Mouse (Mus musculus) embryo, embryonic 10.5 days (tissue): ENCODE data around the gene Gm21905.

Experiments used
- DNase-seq: peaks from one replicate; pipeline ENCODE4 v3.0.0-alpha.2; 2015; ENCODE audit warnings: low spot score

Gene Gm21905

GRCm38 (mm10) chr5:67946321-67946720 is at the start of gene Gm21905:
TSS of gene Gm21905 (minus strand) at chr5:67946421.
- no peak for DNase-seq

DNA sequence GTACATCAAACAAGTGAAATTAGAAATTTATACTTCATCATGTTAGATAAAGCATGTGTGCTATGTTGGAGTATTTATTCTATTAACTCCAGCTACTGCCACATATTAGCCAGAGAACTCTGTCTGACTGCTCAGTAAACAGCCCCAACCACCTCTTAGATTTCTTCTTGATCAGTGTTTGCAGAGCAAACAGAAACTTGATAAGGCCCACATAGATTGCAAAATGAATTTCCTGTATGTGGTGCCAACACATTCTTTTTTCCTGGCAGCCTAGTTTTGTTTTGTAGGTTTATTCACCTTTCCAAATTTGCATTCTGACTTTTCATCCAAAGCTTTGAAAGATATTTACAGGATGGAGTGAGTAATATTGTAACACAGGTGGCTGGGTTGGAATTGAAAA is 44.2 kb upstream of the Gm21905 start:
- no peak for DNase-seq

GRCm38 (mm10) chr5:67981946-67982526 is 35.8 kb upstream of the Gm21905 start:
- DNase-seq = peak; percentile 22

DNA sequence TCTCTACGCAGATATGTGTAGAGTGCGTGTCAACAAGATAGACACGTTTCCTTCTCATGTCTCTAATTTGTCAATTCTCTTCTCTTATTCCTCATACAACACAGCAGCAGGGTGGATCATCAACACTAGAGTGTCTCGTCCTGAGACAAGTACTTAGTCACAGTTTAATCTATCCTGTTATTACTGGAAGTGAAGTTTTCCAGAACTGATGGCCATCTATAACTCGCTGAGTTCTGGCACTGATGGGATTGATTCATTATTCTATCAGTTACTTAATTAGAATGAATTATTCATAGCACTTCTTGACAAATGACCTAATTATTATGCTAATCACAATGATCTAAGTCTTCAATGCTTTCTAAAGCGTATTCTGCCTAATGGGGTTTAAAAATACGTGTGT is 23.3 kb upstream of the Gm21905 start:
- no peak for DNase-seq

DNA sequence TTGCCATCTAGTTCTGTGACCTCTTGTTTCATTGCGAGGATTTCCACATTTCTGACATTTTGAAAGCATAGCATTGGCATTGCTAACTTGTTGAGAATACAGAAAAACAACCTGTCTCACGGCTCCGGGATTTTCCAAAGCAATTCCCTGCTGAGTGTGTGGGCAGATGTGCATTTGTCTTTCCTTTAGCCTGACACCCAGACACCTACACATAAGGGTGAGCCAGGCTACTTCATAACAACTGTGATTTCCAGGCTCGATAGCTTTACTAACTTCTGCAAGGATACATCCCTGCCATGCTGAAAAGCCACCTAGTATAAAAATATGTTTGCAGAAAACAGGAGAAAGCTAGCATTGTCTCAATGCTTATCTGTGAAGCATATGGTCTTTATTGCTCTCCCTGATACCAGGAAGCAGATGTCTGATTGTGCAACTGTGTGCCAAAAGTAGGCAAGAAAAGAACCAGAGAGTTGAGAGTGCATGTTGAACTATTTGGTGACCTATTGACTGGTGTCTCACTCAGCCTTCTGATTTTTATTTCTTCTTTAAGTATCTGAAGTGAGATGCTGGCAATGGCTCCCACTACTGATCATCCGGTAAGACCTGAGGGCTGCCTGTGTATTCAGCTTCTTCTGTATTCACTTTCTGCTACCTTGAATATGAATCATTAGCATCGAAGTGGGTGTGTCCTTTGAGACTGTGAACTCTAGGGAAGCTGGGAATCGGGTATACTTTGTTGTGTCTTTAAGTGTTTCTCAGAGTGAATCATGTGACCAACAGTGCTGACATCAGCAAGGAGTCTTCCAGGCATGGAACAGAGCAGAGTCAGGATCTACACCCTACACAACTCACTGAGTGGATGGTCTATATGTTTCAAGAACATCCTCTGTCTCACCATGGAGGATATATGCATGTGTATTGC is 15.7 kb upstream of the Gm21905 start:
- DNase-seq = no peak

GRCm38 (mm10) chr5:67955486-67955885 is 9.3 kb upstream of the Gm21905 start:
- no peak for DNase-seq

- DNase-seq = no peak
Observed at GRCm38 (mm10) chr5:67954097-67954496, 7.9 kb upstream of the Gm21905 start.

GRCm38 (mm10) chr5:67948074-67948473 is 1.9 kb upstream of the Gm21905 start:
- DNase-seq = no peak

GRCm38 (mm10) chr5:67947006-67947405 is 785 bp upstream of the Gm21905 start:
- DNase-seq = no peak

DNA sequence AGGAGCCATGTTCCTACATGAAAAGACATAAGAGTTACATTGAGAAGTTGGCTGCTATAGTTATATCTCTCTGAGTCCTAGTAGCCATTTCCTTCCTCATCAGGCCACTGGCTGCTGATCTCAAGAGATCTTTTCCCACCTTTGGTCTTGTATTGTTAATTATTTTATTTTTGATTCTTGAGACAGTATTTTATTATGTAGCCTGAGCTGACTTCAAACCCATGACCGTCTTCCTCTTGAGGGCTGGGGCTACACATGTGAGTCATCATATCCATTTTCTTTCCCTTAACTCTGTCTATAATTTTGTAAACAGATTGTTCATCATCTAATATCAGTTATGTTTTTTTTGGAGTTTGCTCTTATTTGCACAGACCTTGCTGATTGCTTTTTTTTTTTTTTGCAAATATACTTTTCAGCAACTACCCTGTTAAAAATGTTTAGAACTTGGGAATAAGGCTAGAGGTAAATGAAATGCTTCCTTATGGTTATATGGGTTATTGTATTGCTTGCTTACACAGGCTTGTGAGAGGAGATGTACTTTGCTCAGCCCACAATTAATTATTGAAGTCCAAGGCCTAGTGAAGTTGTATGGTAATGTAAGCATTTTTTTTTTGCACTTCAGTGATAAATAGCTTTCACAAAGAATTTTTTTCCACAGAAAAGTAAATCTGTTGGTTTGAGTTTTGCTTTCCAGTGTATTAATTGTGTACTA is 2.0 kb downstream of the Gm21905 start:
- DNase-seq = no peak

DNA sequence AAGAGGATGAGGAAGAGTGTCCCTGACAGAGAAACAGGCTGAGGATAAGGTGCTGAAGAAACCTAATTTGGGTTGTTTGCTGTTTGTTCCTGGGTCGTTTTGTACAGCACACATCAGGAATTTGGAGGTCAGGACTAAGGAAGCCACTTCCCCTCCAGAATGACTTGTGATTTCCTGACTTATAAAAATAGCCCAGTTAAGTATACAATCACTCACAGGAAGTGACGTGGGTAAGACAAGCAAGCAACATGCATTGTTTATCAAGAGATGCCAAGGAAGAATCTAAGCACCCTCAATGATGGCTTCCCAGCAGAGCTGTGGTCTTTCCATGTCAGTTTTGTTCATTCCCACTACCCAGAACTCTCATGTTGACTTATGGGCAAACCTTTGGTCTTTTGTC is 3.0 kb downstream of the Gm21905 start:
- DNase-seq = no peak

DNA sequence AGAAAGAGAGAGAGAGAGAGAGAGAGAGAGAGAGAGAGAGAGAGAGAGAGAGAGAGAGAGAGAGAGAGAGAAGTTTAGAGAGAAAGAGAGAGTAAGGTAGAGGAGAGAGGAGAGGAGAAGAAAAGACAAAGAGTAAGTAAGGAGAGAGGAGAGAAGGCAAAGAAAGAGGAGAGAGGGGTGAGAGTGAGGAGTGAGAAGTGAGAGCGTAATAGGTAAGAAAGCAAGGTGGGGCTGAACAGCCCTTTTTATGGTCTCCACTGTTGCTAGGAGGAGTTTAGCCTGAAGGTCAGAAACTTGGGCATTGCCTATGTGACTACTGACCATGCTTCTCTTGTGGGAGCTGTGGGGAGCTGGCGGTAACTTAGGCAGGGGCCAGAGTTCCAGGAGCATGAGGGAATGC is 4.9 kb downstream of the Gm21905 start, which contains the start of gene Gm5108:
TSS of gene Gm5108 (plus strand) at position 301 of the 400 bp plus-strand sequence.
- DNase-seq = no peak

GRCm38 (mm10) chr5:67931623-67932022 is 14.6 kb downstream of the Gm21905 start:
- no peak for DNase-seq

DNA sequence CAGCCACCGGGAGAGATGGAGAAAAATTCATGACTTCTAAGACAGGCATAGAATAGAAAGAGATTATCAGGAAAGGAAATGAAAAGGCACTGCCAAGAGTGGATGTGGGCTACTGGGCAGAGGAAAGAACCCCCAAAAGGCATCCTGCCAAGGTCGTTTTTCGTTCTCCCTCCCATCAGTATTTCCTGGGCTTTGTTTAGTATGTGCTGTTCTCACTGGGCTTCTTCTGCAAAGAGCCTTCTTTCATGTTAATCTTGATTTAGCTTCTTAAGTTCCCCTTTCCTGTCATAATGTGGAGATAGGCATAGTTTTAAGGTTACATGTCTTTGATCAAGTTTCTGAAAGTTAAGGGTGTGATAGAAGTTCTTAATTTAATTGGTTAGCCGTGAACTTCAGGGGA is 15.6 kb downstream of the Gm21905 start:
- DNase-seq = no peak

DNA sequence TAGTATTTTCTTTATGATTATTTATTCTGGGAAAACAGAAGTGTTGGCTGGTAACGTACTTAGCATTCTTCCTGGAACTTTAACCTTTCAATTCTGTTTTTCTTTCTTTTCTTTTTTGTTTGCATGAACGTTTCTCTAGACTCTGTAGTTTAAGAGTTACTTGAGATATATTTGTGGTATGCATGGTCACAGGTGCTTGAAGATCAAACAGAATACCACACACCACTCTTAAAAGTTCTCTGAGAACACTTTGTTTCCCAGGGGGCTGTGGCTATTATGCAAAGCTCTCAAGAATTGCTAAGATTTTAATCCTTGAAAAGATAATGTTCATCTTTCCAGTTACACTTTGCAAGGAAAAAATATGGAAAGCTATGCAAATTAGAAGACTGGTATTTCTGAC is 41.7 kb downstream of the Gm21905 start:
- no peak for DNase-seq

GRCm38 (mm10) chr5:67898921-67899320 is 47.3 kb downstream of the Gm21905 start:
- no peak for DNase-seq

DNA sequence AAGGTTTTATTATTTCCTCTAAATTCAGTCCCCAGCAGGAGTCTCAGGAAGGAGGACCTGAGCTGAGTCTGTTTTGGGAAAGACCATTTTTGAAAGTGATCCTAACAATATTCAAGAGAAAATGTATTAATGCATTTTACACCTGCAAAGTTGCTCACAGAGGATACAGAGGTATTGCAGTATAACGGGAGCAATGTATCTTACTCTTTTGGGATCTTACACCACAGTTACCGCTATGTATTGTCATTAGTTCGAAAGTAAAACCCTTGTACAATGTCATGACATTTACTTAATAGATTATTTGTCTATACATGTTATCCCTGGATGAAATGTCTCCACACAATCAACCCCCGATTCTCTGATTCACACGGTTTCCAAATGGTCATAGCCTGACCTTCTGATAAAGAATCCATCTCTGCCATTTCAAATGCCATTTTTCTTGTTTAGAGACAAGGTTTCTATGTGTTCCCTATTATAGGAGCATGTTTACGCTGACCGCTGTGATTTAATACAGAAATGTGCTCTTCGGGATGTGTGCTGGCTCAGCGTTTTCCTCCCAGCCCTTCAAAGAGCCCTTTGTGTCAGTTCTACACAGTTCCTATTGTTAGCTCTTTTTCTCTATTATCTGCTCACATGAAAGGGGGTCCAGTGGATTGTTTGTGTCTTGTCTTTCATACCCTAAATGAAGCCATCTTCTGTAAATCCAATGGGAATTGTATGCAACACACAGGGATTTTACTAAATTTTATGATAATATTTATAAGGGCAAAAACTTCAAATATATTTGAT is 61.6 kb downstream of the Gm21905 start:
- peak; percentile 45 for DNase-seq

DNA sequence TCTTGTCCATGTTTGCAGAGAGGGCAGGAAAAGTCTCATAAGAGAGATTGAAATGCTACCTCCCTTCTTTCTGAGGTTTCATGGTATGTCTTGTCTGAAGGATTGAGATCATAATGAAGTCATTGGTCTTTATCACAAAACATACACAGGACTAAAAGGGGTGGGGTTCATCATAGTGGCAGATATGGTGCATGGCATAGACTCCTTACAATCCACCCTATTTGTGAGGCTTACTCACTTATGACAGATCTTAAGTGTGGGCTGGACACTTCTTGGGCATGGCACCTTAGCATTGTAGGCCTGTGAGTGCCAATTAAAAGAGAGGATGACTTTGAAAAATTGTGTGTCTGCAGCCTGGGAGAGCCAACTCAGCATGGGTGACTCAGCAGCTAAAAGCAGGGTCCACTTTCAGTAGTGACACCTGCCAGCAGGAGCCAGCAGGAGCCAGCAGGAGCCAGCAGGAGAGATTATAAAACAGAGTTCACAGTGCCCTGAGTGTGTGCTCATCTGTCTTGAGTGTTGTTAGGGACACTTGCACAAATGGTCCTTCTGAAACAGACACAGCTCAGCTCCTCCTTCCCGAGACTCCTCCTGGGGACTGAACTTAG is 62.6 kb downstream of the Gm21905 start:
- no peak for DNase-seq
